Mouse (Mus musculus): Measurements from ENCODE around the gene Mrpl11. TPM values are rescaled to one million over a fixed set of nuclear protein-coding genes. Genes with fewer than 3 reads are reported as not detected.
A peak's percentile ranks its signal among the peaks of the same experiment; 100 is the strongest.
"Not testable (repeated sequence)": the region's sequence is repeated elsewhere in the genome, so short reads cannot be mapped to it uniquely, and the experiment has no call there.

The Mrpl11 gene
- total RNA-seq (2021): 10 to 100 TPM; 58.9 to 60.7 TPM
- long read RNA-seq, experiment 1, transcript Mrpl11-201 (5 exons, 3,045 nt): major isoform, 22 of 29 reads
- long read RNA-seq, experiment 1, partial matches to known transcripts: 2 of 29 reads
- long read RNA-seq, experiment 1, other reads (novel, unspliced or antisense): 2 of 29 reads
- long read RNA-seq, experiment 2, transcript Mrpl11-201 (5 exons, 3,045 nt): major isoform, 54 of 57 reads
- long read RNA-seq, experiment 2, partial matches to known transcripts: 1 of 57 reads
- long read RNA-seq, experiment 2, other reads (novel, unspliced or antisense): 2 of 57 reads

DNA sequence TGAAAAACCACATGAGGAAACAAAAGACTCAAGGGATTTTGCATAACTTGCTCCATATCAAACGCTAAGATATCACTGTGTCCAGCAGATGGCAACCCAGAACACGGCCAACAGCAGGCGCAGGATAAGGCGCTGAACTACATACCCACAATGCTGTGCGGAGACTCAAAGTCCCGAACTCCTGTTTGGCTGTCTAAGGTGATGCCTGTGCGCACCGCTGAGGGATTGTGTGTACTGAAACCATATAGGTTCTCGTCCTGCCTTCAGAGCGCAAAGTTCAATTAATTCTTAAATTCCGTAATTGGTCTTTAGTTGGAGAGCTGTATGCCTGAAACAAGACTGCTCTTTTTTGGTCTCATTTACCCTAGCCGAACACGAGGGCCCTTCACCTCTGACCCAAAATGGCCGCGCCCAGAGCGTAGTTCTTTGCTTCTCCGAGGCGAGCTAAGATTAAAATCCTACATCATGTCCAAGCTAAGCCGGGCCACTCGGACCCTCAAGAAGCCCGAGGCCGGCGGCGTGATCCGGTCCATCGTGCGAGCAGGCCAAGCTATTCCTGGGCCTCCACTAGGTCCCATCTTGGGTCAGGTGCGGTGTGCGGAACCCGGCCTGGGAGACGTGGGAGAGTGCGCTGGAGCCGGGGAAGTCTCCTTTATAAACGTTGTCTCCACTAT is at the start of gene Mrpl11:
TSS of gene Mrpl11 (plus strand) at position 220 of the 674 bp plus-strand sequence.
- peak; percentile 92 to 95 for DNase-seq (ENCODE audit: low spot score in 2 of 2)

DNA sequence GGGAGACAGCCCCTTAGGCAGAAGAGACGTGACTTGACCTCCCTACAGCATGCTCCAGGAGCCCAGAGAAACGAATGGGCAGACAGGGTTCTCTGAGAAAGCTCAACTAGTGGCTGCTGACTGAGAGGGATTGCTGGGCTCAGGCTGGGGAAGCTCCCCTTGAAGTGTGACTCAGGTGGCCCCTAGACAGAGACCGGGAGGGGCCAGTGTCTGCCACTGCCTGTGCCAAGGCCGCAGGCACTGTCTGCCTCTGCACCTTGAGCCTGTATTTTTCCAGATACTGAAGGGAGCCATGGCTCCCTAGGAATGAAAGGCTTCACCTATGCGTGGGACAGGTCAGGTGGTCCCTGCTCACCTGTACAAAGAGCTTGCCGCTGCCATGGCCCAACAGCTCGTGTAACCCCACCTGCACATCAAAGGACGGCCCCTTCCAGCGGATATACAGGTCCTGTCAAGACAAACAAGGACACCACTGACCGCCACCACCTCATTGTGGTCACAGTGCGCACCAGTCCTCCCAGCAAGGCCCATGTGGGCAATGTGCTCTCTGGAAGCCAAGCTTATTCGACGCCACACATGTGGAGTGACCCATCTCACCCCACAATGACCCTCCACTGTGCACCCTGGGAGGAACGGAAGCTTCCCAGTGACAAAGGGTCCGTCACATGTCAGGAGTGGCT is 45.9 kb upstream of the Mrpl11 start:
- no peak for DNase-seq (ENCODE audit: low spot score in 2 of 2)

DNA sequence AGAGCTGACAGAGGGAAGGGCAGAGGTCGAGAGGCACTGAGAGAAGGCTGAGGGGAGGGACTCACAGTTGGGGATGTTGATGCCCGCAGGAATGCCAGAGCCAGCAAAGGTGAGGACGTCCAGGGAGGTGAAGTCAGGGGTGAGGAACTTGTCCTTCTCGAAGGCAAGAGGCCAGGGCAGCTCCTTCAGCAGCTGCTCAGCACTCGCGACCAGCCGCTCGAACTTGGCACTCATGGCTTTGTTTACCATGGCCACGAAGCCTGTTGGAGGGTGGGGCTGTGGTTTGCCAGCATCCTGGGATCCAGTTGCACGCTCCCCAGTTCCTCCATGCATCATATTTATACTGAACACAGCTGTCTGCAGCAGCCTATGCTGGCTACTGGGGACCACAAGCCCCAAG is 45.1 kb upstream of the Mrpl11 start:
- no peak for DNase-seq (ENCODE audit: low spot score in 2 of 2)

DNA sequence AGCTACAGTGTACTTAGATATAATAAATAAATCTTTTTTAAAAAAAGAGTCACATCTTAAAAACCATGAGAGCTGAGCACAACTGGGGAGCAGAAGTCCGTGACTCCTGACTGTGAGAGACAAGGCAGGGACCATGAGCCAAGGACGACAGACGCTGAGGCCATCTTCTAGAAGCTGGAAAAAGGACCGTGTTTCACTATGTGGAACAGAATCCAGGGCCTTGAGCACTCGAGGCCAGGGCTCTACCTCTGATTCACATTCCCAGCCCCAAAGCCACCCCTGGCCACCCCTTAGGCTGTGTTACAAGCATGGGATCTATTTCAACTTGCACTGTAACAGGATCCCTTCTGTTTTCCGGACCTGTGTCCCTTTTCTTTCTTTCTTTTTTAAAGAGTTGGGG is 42.3 kb upstream of the Mrpl11 start:
- DNase-seq (ENCODE audit: low spot score in 2 of 2): no peak

DNA sequence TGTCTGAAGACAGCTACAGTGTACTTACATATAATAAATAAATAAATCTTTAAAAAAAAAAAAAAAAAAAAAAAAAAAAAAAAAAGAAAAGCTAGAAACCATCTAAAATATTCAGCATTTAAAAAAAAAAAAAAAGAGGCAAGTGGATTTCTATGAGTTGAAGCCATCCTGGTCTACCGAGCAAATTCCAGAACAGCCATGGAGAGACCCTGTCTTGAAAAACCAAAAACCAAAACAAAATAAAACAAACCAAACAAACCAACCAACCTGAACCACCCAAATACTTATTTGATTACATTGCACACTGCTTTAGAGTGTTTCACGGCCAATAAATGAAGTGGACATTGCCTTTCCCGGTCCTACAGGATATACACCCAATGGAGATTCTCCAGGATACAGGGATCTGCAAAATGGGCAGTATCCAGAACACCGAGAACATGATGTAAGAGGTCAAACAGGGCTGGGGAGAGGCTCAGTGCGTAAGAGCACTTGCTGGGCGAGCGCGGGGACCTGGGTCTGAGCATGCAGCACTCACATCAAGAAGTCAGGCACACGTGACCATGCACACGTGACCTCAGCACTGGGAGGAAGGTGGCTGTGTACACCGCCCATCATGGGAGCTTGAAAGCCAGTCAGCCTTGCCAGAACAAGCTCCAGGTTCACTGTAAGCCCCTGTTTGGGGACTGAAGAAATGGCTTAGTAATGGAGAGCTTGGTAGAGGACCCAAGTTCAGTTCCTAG is 36.7 kb upstream of the Mrpl11 start:
- DNase-seq (ENCODE audit: low spot score in 2 of 2): no peak

DNA sequence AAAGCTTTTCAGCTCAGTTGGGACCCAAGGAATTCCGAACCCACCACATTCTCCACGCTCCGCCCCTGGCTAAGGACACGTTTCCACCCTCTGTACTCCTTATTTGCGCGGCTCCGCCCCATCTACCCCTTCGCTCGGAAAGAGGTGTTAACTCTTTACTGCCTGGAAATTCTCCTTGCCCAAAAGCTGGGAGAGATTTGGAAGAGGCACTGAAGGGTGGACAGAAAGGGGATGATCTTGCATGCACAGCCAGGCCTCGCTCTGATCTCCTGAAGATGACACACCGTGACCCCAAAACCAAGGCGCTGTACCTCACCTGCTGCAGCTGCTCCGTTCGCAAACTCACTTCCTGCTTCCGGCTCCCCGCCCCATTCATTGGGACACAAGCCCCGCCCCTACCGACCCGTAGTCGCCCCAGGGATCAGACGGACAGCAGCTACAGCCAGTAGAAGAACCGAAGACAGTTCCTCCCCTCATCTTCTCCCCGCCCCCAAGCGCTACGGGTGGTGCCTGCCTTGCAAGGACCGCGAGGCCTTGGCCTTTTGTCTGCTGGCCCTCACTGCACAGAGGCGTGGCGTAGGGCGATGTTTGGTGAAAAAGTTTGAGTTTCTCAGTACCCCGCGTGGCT is 33.9 kb upstream of the Mrpl11 start, which contains the start of gene Dpp3:
TSS of gene Dpp3 (minus strand) at position 384 of the 628 bp plus-strand sequence.
- peak; percentile 98 for DNase-seq (ENCODE audit: low spot score in 2 of 2)

DNA sequence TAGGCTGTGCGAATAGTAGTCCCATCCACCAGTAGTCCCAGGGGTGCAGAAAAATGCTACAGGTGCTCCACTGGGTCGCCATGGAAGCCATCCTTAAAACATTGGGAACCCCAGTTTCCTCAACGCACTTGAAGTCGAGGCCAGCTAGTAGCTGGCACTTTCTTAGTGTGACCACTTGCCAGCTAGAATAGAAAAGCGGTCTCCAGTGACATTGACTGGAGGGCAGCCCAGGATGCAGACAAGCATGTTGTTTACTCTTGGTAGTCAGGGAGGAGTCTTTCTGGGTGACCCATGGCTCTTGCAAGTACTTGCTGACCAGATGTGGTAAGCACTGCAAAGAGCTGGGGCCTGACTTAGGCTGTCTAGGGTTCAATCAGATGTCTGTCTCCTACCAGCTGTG is 33.2 kb upstream of the Mrpl11 start:
- DNase-seq (ENCODE audit: low spot score in 2 of 2): peak in 1 of 2 experiments; percentile 49

DNA sequence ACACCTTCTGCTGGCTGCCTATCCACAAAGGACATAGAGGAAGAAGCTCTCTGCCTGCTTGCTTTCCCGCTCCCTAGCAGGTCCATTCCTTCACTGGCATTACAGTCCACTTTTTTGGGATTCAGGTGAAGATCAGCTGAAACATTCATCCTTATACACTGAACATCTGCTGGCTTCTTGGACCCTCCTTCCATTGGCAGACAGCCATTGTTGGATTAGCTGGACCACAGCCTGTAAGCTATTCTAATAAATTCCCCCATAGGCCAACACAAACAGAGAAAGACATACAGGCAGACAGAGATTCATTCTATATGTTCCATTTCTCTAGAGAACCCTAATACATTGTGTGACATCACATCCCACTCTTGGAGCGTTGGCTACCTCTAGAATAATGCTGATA is 25.1 kb upstream of the Mrpl11 start:
- no peak for DNase-seq (ENCODE audit: low spot score in 2 of 2)

DNA sequence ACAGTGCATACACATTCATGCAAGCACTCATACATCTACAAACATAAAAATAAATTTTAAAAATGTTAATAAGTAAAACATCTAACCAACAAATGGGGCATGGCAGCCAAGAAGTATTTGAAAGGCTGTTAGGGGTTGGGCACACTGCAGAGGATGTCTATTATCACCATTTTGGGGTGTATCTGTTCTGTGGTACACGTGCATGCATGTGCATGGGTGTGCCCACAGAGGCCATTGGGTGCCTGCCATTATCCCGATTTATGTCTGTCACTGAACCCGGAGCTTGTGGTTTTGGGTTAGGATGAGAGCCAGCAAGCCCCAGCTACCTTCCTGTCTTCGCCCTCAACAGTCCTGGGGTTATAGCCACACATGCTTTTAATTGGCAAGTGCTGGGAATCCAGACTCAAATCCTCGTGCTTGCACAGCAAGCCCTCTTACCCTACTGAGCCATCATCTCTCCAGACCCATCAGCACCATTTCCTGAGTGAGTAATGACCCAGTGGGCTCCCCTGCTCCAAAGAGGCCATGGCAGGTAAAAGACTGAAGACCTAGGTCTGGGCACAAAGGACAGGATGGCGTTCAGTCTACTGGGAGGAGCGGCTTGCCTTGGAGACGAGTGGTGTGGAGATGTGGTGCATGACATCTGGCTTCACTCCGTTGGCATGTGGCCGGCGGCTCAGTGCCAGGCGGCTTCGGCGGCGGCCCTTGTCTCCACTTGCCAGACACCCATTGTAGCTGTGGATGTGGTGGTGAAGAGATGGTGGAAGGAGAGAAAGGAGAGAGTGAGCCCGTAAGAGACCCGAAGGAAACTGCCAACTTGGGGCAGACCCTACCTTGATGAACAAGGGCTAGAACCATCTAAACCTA is 24.3 kb upstream of the Mrpl11 start:
- DNase-seq (ENCODE audit: low spot score in 2 of 2): no peak

DNA sequence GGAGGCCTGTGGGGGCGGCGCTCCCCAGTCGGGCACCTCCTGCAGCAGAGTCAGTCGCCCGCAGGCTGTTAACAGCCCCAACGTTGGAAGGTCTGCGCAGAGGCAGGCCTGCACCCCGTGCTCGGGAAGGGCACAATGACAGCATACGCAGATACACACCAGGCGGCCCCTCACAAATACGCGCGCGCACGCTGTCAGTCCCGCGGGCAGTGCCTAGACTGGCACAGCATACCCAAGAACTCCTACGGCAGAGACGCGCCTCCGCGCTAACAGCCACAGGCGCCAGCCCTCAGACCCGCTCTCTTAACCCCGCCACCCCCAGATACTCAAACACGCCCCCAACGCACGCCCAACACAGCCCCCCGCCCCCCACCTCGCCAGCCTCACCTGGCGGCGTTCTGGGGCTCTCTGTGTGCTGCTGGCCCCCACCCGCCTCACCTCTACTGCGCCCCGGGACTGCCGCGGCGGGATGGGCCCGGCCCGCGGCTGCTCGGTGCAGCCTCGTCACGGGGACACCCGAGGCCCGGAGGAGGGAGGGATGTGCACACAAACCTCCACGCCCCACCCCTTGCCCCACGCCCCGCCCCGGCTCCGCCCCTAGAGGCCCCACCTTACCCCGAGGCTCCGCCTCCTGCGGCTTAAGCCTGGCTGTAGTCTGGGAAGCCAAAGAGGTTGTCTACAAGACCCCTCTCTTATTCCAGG is 19.2 kb upstream of the Mrpl11 start, which contains the start of gene Peli3:
TSS of gene Peli3 (minus strand) at position 577 of the 702 bp plus-strand sequence.
- DNase-seq (ENCODE audit: low spot score in 2 of 2): peak; percentile 65 to 76

DNA sequence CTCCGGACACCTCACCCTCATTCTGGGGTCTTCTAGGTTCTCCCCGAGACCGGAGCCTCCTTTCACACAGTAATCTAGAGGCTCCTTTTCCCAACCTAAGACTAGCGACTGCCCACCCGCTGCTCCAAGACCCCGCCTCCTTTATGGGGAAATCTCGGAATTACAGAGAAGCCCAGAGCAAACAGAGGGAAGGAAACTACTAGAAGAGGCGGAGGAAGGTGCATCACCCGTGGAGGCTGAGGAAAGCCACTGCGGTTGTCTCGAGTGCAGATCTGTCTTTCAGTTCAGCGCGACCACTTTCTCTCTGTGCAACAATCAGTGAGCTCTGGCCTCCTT is 18.7 kb upstream of the Mrpl11 start:
- DNase-seq (ENCODE audit: low spot score in 2 of 2): no peak

DNA sequence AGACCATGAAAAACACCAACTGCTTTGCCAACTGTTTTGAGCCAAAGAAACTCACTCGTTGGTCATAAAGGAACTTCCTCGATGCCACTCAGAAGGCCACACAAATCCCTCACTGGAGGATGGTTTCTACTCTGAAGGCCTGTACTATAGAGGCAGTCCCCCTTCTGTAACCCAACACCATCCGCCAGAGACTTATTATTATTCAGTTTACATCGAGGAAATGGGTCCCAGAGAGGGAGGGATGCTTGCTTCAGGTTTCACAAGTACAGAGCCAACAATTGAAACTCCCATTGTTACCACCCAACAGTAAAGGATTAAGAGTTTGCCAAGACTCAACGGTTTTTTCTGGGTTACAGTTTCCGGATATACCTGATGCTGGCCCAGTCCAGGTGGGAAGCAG is 16.4 kb upstream of the Mrpl11 start:
- no peak for DNase-seq (ENCODE audit: low spot score in 2 of 2)

DNA sequence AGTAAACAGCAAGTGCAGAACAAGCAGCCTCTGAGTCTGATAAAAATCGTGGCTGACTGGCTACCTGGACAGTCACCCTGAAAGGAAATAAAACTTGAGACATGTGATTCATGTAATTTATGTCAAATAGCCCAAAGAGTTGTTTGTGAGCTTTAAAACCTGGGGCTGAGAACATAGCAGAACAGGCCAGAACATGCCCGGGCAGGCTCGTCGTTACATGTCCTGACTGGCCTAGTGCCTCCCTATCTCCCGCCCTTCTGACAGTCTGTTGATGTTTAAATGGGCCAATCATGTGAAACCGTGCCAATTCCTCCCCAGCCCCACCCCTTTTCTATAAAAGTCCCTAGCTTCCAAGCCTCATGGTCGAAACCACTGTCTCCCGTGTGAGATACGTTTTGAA is 13.3 kb upstream of the Mrpl11 start:
- not testable (repeated sequence) for DNase-seq (ENCODE audit: low spot score in 2 of 2)

DNA sequence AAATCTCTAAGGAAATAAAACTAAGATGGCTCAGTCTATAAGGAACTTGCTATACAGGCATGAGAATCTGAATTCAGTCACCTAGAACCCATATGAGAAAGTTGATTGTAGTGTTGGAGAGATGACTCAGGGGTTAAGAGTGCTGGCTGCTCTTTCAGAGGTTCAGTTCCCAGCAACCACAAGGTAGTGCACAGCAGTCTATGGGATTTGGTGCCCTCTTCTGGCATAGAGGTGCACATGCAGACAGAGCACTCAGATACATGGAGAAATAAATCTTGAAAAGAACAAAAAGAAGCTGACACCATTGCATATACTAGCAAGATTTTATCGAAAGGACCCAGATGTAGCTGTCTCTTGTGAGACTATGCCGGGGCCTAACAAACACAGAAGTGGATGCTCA is 6.3 kb downstream of the Mrpl11 start:
- DNase-seq (ENCODE audit: low spot score in 2 of 2): no peak

DNA sequence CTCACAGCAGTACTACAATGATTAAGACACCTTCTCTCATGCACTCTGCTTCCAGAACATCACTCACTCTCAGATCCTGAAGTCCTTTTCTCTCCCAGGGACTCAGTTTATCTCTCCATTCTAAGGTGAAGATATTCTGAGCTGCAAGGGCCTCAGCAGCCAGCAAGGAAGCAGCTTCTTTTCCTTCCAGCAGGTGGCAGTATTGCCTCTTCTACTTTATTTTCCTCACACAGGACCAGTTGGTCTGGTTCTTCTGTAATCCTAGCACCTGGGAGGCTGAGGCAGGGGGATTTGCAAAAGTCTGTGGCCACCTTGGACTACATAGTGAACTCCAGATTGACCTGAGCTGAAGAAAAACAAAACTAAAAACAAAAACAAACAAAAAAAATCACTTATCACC is 19.8 kb downstream of the Mrpl11 start:
- DNase-seq (ENCODE audit: low spot score in 2 of 2): peak in 1 of 2 experiments; percentile 79

DNA sequence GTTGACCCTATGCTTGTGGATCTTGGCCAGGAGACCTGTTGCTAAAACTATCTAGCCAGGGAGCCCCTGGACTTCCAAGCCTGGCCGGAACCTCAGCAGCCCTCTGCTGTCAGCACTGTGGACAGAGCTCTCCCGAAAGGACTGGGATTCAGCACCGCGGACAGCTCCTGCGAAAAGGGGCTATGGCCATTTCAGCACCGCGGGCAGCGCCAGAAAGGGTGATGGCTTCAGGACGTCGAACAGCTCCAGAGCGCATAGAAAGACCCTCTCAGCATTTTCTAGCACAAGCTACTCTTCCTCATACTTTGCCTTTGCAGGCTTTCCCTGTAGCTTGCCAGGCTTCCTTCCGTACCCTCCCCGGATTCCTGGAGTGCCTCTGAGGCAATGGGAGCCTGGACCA is 27.1 kb downstream of the Mrpl11 start:
- peak; percentile 77 to 79 for DNase-seq (ENCODE audit: low spot score in 2 of 2)

DNA sequence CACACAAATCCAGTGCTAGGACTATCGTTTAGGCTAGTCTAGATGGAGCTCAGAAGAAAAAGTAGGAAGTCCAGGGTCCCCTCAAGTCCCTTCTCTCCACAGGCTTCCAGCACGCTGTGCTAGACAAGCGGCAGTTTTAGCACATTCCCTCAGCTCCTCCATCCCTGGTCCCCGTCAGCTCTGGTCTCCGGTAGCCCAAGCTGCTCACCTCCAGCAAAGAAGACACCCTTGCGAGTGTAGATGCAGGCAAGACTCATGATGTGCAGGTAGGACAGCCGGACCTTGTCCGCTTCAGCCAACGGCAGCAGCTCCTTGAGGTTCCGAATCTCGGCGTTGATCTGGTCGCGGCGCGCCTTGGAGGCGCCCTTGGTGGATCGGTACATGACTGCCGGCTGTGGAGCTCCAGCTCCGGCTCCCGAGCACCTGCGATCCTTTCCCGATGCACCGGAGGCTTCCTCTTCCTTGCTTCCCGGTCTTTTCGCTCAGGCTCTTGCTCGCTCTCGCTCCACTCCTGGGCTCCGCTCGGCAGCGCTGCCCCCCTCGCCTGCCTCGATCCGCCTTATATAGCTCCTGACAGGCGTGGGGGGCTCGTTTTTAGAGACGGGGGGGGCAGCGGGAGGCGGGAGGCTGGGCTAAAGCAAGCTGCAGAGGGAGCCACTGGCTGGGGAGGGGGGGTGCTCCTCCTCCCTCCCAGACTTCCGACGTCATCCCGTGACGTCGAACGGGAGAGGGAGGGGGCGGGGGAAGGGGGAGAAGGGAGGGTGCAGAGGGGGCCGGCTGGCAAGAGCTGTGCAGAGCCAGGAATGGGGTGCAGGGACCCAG is 27.7 kb downstream of the Mrpl11 start:
- DNase-seq (ENCODE audit: low spot score in 2 of 2): peak; percentile 75 to 78

DNA sequence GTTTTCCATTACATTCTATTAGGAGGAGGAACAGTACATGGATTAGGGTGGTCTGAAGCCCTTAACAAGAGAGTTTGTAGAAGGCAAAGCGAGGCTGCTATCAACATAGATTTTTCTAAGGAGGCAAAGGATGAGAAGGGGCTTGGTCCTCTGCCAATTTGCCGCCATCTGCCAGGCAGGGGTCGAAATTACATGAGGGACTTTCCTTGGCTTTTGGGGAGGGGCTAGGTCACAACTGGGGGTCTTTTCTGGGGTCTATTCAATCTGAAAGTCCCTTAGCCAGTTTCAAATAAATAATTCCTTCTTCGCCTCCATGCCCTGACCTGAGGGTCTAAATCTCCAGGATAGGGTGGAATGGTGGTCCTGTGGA is 28.3 kb downstream of the Mrpl11 start, which contains the start of gene Npas4:
TSS of gene Npas4 (minus strand) at position 61 of the 370 bp plus-strand sequence.
- no peak for DNase-seq (ENCODE audit: low spot score in 2 of 2)
